Mouse (Mus musculus) heart, adult 2 months (tissue): ENCODE measurements around the gene C1s1. TPM values are rescaled to one million over a fixed set of nuclear protein-coding genes. Genes with fewer than 3 reads are reported as not detected.
"Not testable (repeated sequence)": the region's sequence is repeated elsewhere in the genome, so short reads cannot be mapped to it uniquely, and the experiment has no call there.

Experiments
- DNase-seq, 2 experiments: peaks; one replicate each; pipeline ENCODE4 v3.0.0; 2021
- H3K27ac ChIP-seq: fragments of 200-600 bp; 2 replicates; pipeline ENCODE4 v1.8.1; 2022
- H3K27me3 ChIP-seq: fragments of 200-500 bp; 2 replicates; pipeline ENCODE4 v1.6.1; 2012; ENCODE audit warnings: mild to moderate bottlenecking, low read length, inconsistent platforms, mixed read lengths; ENCODE audit not compliant: control insufficient read depth, insufficient read depth
- H3K36me3 ChIP-seq: fragments of 200-500 bp; 2 replicates; pipeline ENCODE4 v1.6.1; 2012; ENCODE audit warnings: low read length, inconsistent platforms; ENCODE audit not compliant: control insufficient read depth, insufficient read depth
- H3K4me1 ChIP-seq: fragments of 200-500 bp; 2 replicates; pipeline ENCODE4 v1.6.1; 2011; ENCODE audit warnings: low read length; ENCODE audit not compliant: control insufficient read depth, insufficient read depth
- H3K4me3 ChIP-seq: fragments of 200-600 bp; 2 replicates; pipeline ENCODE4 v1.8.1; 2022
- H3K79me2 ChIP-seq: fragments of 200-500 bp; replicated peaks from 2 replicates; pipeline ENCODE4 v1.6.1; 2012; ENCODE audit warnings: mild to moderate bottlenecking, inconsistent platforms, low read length, moderate library complexity, mixed read lengths; ENCODE audit not compliant: control insufficient read depth, insufficient read depth
- H3K9ac ChIP-seq: fragments of 200-500 bp; 2 replicates; pipeline ENCODE4 v1.6.1; 2012; ENCODE audit warnings: low read depth, mild to moderate bottlenecking, control low read depth, inconsistent platforms, low read length, mixed read lengths
- CTCF ChIP-seq: fragments of 200-600 bp; IDR thresholded peaks from 2 replicates; pipeline ENCODE4 v1.8.1; 2022; ENCODE audit warnings: antibody characterized with exemption, mild to moderate bottlenecking, moderate library complexity
- EP300 ChIP-seq: fragments of 200-500 bp; IDR thresholded peaks from 2 replicates; pipeline ENCODE4 v1.6.1; 2011; ENCODE audit warnings: low read depth, low read length, control low read depth; ENCODE audit not compliant: insufficient read depth
- POLR2A ChIP-seq: fragments of 200-500 bp; IDR thresholded peaks from 2 replicates; pipeline ENCODE4 v1.6.1; 2011; ENCODE audit warnings: mild to moderate bottlenecking, low read depth, low read length, control low read depth; ENCODE audit not compliant: insufficient read depth
- WGBS: fragments of 180-500 bp; shearing (Covaris S2); methylation state at CpG from one replicate; pipeline ENCODE4 v1.1.7; 2018; 5-methylcytosine and 5-hydroxymethylcytosine counted together
- intact Hi-C: fragments of 180-260 bp; cut with DNase I; formaldehyde crosslinking; loops from one replicate; pipeline ENCODE4 v1.15.1; 2025
- long read RNA-seq: library from polyadenylated mRNA; stranded (forward); transcript quantifications from one replicate; pipeline ENCODE4 v2.0.0, GENCODE M21; 2021
- polyA plus RNA-seq: library from polyadenylated mRNA; depleted of rRNA; stranded (reverse); fragments of >200 nt; gene quantifications from 2 replicates; pipeline ENCODE4 v1.2.3, GENCODE M21; 2012; rRNA removed
- total RNA-seq, 2 experiments: library from RNA; stranded (reverse); gene quantifications; 2 replicates each; pipeline ENCODE4 v1.2.3; 2021

C1s1 gene
- total RNA-seq (10 to 100 TPM; 23.0 to 25.1 TPM), polyA plus RNA-seq (31.0 and 39.0 TPM in 2 replicates)
- long read RNA-seq, transcript C1s1-204 (12 exons, 2,906 nt), result major isoform, 21 of 27 reads
- long read RNA-seq, partial matches to known transcripts, result 2 of 27 reads
- long read RNA-seq, other reads (novel, unspliced or antisense), result 3 of 27 reads

DNA sequence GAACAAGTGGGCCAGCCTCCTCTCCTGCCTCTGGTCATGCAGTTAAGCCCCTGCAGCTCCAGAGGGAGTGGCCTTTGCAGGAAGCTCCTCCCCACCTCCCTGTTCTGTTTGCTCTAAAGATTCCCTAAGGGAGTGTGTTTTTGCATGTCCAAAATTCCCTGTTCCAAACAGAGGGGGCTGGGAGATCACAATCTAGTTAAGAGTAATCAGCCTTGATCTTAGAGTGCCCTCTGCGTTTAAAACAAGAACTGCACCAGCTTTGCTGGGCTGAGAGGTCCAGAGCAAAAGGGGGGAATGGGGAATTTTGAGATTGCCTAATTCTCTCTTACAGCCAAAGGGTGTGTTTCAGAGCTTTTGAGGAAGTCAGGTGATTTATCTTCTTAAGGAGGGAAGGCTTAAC is at the start of gene C1s1:
Gene C1s1, minus strand, starts transcription at position 76 of the 400 bp plus-strand sequence.
- TF ChIP-seq CTCF, result peak; percentile 64
- H3K4me1 ChIP-seq, H3K36me3 ChIP-seq, H3K79me2 ChIP-seq, H3K27ac ChIP-seq, H3K27me3 ChIP-seq, H3K4me3 ChIP-seq: not testable (repeated sequence)
- 7% methylated on average over 1 of the region's 1 CpGs for WGBS
- H3K9ac ChIP-seq, result 0 out of 2 replicates have a peak within 1 kb of the TSS, but pooled peaks have one; percentile 30
- intact Hi-C loops, result loop anchor here (5.0 kb wide), 1 partner anchor 50 kb away; the partner anchor contains the start of gene C1rl
- peak; percentile 32 to 61 for DNase-seq

DNA sequence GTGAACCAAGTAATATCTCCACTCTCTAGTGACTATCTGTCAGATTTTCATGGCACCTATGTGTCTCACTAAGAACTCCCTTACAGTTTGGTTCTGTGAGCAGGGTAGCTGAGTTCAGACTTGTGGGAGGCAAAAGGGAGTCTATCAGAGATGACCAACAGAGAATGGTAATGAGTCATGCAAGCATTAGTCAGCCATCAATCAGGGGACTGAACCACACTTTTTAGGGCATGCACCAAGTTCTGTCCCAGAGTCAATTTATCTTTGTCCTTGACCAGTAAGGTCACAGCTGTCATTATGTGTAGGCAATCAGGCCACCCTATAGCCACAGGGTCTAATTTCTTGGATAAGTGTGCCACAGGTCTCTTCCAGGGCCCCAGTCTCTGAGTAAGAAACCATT is 46.6 kb upstream of the C1s1 start:
- H3K27me3 ChIP-seq, result no peaks in the 10 kb centered on the region
- H3K4me3 ChIP-seq, result no peak overlapping the region
- no peaks in the 10 kb centered on the region for H3K79me2 ChIP-seq
- no peak overlapping the region for H3K27ac ChIP-seq
- intact Hi-C loops, result no loop called here
- H3K4me1 ChIP-seq, result no peaks in the 10 kb centered on the region
- no peak overlapping the region for H3K9ac ChIP-seq
- no peaks in the 10 kb centered on the region for H3K36me3 ChIP-seq
- no peak for DNase-seq
- TF ChIP-seq EP300 (no peak), POLR2A (no peak), CTCF (no peak)

DNA sequence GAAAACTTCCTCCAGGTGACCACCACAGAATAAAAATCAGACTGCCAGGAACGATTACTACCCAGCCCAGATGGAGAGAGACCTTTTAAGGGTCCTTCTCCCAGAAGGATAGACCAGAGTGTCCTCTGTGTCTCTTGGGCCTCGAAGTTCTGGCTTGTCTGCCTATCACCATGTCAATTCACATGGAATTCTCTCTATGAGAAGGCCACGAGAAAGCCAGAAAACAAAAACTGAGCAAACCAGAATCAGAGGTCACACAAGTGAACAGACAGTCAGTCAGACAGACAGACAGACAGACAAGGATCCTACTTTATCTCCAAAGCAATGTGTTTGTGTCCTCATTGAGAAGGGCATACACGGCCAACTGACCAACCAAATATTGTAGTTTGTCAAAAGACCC is 44.1 kb upstream of the C1s1 start:
- 60% methylated on average over 4 of the region's 4 CpGs for WGBS

DNA sequence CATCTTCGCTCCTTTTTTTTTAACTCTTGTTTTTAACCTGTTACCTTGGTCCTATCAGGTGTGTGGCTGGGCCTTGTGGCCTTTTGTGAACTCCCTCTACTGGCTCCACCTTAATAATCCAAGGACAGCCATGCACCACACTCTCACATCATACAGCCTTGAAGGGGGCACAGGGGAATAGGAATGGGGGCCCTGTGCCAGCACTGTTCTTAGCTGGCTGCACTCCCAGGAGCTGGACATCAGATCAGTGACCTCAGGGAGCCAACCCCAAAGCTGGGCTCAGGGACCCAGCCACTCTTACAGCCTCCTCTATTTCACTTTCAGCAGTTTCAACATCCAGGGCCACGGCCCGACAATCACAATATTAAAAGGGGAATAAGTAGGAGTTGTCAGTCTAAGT is 43.6 kb upstream of the C1s1 start:
- peak; percentile 37 to 45 for DNase-seq
- Histone ChIP-seq H3K4me1 (no peaks in the 10 kb centered on the region), H3K36me3 (no peaks in the 10 kb centered on the region), H3K9ac (no peak overlapping the region), H3K27me3 (no peaks in the 10 kb centered on the region), H3K4me3 (no peak overlapping the region), H3K79me2 (no peaks in the 10 kb centered on the region), H3K27ac (no peak overlapping the region)
- no peak for TF ChIP-seq EP300
- no peak for TF ChIP-seq CTCF
- no peak for TF ChIP-seq POLR2A
- 65% methylated on average over 3 of the region's 3 CpGs for WGBS
- intact Hi-C loops, result no loop called here

More for the DNA sequence above, 44.1 kb upstream of the C1s1 start:
- no peaks in the 10 kb centered on the region for H3K4me1 ChIP-seq
- no peaks in the 10 kb centered on the region for H3K36me3 ChIP-seq
- H3K4me3 ChIP-seq, result no peak overlapping the region
- H3K9ac ChIP-seq, result no peak overlapping the region
- H3K27ac ChIP-seq, result no peak overlapping the region
- intact Hi-C loops, result no loop called here
- H3K79me2 ChIP-seq, result no peaks in the 10 kb centered on the region
- DNase-seq, result no peak
- TF ChIP-seq EP300, result no peak
- TF ChIP-seq CTCF, result no peak
- no peak for TF ChIP-seq POLR2A
- H3K27me3 ChIP-seq, result no peaks in the 10 kb centered on the region

DNA sequence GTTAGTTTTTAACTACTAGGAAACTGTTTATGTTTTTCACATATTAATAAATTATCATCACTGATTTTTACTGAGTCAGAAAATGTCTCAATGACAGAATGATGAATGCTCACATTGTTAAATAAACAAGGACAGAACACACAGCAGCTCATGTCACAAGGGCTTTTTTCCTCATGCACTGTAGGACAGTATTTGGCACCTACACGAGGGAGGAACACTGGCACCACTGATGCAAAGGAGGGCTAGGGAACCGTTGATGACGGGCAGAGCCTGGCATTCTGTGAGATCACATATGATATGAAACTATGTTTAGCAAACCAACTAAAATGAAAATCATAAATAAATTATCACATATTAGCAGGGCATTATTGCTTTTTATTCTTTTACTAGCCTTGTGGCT is 42.8 kb upstream of the C1s1 start:
- H3K4me3 ChIP-seq, result no peak overlapping the region
- H3K36me3 ChIP-seq, result no peaks in the 10 kb centered on the region
- 64% methylated on average over 3 of the region's 3 CpGs for WGBS
- intact Hi-C loops, result no loop called here
- no peaks in the 10 kb centered on the region for H3K4me1 ChIP-seq
- H3K9ac ChIP-seq, result no peak overlapping the region
- no peak overlapping the region for H3K27ac ChIP-seq
- no peak for DNase-seq
- no peaks in the 10 kb centered on the region for H3K27me3 ChIP-seq
- TF ChIP-seq POLR2A (no peak), EP300 (no peak), CTCF (no peak)
- no peaks in the 10 kb centered on the region for H3K79me2 ChIP-seq

DNA sequence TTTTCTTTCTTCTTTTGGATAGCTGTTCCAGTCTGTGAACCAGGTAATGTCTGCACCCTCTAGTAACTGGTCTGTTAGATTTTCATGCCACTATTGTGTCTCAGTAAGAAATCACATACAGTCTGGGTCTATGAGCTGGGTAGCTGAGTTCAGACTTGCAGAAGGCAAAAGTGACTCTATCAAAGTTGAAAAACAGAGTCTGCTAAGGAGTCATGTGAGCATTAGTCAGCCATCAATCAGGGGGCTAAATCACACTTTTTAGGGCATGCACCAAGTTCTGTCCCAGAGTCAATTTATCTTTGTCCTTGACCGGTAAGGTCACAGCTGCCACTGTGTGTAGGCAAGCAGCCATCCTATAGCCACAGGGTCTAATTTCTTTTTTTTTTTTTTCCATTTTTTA is 40.1 kb upstream of the C1s1 start:
- Histone ChIP-seq H3K79me2 (no peaks in the 10 kb centered on the region), H3K27me3 (no peaks in the 10 kb centered on the region), H3K9ac (no peak overlapping the region), H3K4me1 (no peaks in the 10 kb centered on the region), H3K27ac (no peak overlapping the region), H3K36me3 (no peaks in the 10 kb centered on the region), H3K4me3 (no peak overlapping the region)
- DNase-seq, result no peak
- no peak for TF ChIP-seq EP300
- no peak for TF ChIP-seq CTCF
- TF ChIP-seq POLR2A, result no peak
- intact Hi-C loops, result no loop called here
- WGBS, result 93% methylated on average over 1 of the region's 1 CpGs

DNA sequence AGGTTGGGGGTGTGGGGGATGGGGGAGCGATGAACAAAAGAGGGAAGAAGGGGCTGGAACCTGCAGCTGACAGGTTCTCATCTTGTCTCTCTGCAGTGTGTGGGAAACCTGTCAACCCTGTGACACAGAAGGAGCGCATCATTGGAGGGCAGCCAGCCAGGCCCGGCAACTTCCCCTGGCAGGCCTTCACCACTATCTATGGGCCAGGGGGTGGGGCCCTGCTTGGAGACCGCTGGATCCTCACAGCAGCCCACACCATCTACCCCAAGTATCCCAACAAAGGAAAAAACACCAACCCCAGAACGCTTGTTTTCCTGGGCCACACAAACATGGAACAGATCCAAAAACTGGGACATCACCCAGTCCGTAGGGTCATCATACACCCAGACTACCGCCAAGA is 38.0 kb upstream of the C1s1 start:
- 55% methylated on average over 7 of the region's 7 CpGs for WGBS

DNA sequence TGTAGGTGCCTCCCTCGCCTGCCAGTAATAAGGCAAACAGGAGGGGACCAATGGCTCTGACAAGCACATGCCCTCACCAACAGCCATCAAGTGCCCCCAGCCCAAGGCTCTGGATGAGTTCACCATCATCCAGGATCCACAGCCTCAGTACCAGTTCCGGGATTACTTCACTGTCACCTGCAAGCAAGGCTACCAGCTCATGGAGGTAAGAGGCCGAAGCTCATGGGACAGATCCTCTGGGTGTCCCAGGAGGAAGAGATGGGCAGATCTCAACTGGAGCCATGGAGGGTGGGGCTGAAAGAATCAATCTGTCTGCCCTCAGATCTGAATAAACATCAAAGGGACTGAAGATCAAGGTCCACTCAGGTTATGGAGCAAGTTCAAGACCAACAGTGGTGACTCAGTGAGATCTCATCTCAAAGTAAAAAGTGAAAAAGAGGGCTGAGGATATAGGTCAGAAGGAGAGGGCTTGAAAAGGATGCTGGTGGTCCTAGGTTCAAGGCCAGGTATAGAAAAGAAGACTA is 33.1 kb upstream of the C1s1 start:
- DNase-seq, H3K27ac ChIP-seq, H3K36me3 ChIP-seq, H3K9ac ChIP-seq, H3K79me2 ChIP-seq, H3K4me1 ChIP-seq, H3K27me3 ChIP-seq, H3K4me3 ChIP-seq, intact Hi-C loops: not testable (repeated sequence)
- WGBS, result 74% methylated on average over 3 of the region's 3 CpGs

More for the DNA sequence above, 38.0 kb upstream of the C1s1 start:
- H3K36me3 ChIP-seq, H3K79me2 ChIP-seq, H3K27ac ChIP-seq, H3K9ac ChIP-seq, intact Hi-C loops, H3K4me1 ChIP-seq, H3K4me3 ChIP-seq, H3K27me3 ChIP-seq, DNase-seq: not testable (repeated sequence)
